Mouse (Mus musculus) neural tube, embryonic 10.5 days (tissue): ENCODE measurements around the gene Cyth3.

Experiments
- DNase-seq: peaks from one replicate; pipeline ENCODE4 v3.0.0-alpha.2; 2017; ENCODE audit warnings: low spot score; ENCODE audit errors: extremely low spot score

Cyth3 gene

DNA sequence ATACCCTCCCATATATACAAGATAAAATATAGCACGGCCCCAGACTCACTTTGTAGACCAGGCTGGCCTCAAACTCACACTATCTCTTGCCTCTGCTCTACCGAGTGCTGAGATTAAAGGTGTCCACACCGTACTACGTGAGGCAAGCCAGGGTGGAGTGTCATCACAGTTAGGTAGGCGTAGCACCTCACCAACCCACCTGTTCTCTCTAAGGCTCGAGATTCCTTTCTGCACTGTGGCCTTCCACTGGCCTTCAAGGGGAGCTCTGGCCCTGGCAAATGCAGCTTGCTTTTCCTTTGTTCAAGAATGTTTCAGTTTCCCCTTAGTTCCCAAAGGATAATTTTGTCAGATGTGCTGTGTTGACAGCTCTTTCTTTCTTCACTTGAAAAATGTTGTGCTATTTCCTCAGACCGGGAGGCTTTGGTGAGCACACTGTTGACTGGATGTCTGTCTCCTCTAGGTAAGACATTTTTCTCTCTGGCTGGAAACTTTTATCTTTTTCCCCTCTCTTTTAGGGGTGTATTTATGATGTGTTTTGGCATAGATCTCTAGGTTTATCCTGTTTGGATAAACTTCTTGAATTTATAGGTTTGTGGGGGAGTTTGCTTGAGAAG, 40.9 kb downstream of the Cyth3 start:
- DNase-seq = no peak

GRCm38 (mm10) chr5:143665561-143665960, 43.3 kb downstream of the Cyth3 start:
- DNase-seq = no peak

DNA sequence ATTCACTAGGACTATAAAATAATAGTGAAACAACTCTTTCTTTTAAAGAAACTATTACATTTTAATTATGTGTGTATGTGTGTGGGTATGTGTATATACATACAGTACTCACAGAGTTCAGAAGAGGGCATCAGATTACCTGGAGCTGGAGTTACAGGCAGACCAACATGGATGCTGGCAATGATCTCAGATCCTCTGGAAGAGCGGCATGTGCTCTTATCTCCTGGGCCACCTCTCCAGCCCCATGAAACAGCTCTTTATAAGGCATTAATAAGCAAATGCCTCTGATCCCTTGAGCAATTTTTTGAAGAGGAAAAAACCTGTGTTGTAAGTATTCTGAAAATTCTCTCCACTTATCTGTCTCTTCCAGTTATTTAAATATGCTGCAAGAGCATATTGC, 43.8 kb downstream of the Cyth3 start:
- no peak for DNase-seq

- no peak for DNase-seq
These were observed 46.6 kb downstream of the Cyth3 start for GRCm38 (mm10) chr5:143668884-143669283.

- DNase-seq = no peak
These were observed 47.1 kb downstream of the Cyth3 start for GRCm38 (mm10) chr5:143669393-143669792.

DNA sequence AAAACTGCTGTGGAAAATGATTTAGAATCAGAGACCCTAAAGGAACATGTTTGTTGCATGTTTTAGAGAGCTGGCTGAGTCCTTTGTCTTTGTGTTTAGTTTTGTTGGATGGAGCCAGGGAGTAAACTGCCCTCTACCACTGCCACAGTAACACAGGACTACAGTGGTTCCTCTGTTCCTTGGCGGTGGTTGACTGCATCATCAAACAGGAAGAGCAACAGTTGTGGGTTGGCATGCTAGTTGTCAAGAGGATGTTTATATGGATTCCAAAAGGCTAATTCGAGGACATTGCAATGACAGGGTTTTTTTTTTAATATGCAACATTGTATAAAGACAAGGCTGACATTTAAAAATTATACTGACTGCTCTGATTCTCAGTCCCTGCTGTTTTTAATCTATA, 47.6 kb downstream of the Cyth3 start:
- no peak for DNase-seq

GRCm38 (mm10) chr5:143670740-143671415, 48.6 kb downstream of the Cyth3 start:
- no peak for DNase-seq

DNA sequence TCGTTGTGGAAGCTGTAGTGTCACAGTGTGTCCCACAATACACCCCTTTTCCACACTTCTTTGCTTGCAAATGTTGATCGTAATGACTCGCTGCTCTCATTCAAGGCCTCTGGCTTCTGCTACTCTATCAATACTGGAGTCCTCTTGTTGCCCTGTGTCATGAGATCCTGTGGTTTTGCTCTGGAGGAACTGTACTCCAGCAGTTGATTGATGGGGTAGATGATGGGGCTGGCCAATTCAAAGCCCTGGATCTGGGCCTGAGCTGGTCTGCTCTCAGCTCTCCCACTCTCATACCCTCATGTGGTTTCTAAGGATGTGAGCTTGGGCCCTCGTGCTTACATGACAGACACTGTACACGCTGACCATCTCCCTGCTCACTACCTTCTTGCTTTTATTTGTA, 52.3 kb downstream of the Cyth3 start:
- no peak for DNase-seq

DNA sequence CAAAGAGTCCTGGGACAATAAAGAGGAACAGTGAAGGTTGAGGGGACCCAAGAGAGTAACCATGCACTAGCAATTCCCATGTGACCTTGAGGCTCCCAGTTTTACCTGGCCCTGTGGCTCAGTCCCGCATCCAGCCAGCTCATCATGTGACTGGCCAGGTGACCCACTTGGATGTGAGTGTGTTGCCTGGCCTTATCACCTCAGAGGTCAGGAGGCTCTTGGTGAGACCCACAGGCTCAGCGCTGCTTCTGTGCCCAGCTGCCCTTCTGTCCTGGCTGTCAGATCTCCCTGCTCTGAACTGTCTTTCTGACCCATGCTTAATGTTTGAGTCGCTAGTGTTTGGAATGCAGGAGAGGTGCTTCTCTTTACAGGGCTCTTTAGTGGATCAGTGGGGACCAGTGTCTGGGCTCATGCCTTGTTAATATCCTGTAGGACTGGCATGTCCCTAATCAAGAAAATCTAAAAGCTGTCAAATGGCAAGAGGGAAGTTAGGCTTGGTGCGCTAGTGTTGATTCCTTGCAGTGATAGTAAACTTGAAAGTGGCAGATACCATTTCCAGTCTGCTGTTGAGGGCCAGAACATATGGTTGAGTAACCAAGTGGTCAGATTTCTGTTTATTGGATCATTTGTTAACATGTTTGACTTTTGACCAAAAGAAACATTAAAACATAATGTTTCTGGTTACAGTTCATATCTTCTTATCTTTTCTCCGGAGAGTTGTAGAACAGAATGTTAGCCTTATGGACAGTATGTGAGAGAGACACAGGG, 54.2 kb downstream of the Cyth3 start:
- DNase-seq = no peak

- no peak for DNase-seq
These were observed 55.1 kb downstream of the Cyth3 start for GRCm38 (mm10) chr5:143677363-143677762.

- no peak for DNase-seq
These were observed 56.5 kb downstream of the Cyth3 start for GRCm38 (mm10) chr5:143678634-143679271.

GRCm38 (mm10) chr5:143679654-143680053, 57.4 kb downstream of the Cyth3 start:
- DNase-seq = no peak

DNA sequence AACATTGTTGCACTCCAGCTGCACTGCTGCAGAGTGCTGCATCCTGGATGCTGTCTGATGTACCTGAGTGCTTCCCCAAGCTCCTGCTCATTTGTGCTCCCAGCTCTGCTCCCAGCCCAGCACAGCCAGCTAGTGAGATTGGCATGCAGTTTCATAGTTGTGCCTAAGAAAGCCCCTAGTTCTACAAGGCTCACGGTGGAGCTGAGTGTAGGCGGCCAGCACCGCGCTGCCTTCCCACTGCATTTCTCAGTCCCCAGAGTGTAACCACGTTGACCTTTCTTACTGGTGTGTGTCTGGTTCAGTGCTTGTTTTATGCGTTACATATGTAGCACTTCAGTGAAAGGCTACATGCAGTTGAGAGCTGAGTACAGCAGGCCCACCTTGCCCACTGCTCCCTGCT, 61.4 kb downstream of the Cyth3 start:
- no peak for DNase-seq

GRCm38 (mm10) chr5:143684911-143685390, 62.7 kb downstream of the Cyth3 start:
- DNase-seq = no peak

DNA sequence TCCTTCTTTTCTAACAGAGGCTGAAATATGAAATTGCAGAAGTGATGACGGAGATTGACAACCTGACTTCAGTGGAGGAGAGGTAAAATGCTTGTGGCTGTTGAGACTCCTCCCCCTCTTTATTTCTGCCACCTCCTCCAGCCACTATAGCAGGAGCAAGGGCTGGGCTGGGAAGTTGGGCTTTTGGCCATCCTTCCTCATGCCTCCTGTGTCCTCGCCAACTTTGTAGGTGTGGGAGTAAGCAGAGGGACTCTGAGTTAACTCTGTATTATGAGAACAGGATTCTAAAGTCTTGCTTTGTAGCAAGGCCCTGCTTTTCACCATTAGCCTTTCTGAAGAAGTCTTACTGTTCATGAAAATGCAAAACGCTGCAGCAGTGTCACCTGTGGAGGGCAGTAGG, 64.2 kb downstream of the Cyth3 start:
- no peak for DNase-seq

DNA sequence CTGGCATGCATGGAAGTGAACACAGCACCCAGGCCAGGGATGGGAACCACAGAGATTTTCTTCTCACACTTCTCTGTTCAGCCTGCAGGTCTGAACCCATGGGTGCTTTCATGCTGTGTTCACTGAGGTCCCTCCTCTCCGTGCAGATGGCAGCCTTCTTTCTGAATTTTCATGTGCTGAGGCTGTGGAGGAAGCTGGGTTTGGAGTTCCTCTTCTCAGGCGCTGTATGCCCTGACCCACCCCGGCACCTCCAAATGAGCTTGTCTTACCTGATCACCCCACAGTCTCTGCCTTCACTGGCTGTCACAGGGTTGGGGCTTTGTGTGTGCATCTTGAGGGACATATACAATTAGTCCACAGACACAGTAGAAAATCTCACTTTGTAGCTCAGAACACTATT, 65.3 kb downstream of the Cyth3 start:
- no peak for DNase-seq

DNA sequence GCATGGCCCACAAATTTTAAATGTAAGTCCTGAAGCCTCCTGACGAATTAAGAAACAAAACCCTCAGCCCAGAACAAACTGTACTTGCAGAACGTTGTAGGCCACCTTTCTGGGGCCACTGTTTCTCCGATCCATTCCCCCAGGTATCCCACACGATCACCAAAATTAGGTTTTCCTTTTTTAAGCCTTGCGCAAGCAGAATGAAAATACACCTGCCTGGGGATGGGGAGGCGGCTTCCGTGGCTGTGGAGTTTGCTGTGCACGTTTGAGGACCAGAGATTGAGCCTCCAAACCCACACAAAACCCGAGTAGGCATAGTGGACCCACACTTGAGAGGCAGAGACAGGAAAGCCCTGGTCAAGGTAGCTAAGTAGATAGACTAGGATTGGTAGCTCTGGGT, 68.1 kb downstream of the Cyth3 start:
- DNase-seq = no peak

GRCm38 (mm10) chr5:143690926-143691325, 68.7 kb downstream of the Cyth3 start:
- DNase-seq = no peak

- no peak for DNase-seq
These were observed 74.1 kb downstream of the Cyth3 start for GRCm38 (mm10) chr5:143696323-143696722.

DNA sequence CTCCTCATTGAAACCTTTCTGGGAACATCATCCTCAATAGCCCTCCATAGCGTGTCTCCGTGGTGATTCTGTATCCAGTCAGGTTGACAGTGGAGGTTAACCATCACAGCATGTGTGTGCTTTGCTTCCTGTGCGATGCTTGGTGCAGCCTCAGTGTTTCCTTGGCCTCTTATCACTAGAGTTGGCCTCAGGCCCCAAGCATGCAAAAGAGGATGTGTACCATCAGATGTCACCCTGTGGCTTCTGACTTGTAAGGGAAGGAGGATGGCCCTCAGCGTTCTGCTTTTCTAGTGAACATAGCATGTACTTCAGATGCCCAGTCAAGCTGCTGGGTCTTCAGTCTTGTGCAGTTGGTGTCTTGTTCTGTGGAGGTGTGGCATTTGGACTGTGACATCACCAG, 76.2 kb downstream of the Cyth3 start:
- DNase-seq = no peak

- no peak for DNase-seq
These were observed 78.0 kb downstream of the Cyth3 start for GRCm38 (mm10) chr5:143700247-143700646.

DNA sequence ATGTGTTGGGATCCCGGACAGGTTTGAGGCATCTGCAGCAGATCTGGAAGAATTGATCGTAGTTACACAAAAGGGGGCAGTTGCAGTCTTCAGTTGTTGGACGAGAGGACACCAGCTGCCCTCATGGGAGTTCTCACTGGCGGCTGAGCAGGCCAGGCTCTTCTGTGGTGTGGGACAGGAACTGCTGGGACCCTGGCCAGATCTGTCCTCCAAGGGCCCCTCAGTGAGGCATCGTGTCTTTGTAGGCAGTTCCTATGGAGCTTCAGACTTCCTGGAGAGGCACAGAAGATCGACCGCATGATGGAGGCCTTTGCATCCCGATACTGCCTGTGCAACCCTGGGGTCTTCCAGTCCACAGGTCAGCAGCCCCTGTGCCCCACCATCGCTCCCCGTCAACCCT, 78.8 kb downstream of the Cyth3 start:
- no peak for DNase-seq
